Mouse (Mus musculus): ENCODE results near the gene Sorbs1. TPM values are rescaled to one million over a fixed set of nuclear protein-coding genes. Genes with fewer than 3 reads are reported as not detected.

Gene Sorbs1
- polyA plus RNA-seq, 1 experiment from 2014 or later: 46.5 TPM

GRCm38 (mm10) chr19:40440951-40441350, 72.6 kb downstream of the Sorbs1 start:
- ATAC-seq (replicated peaks; ENCODE audit: low FRiP score, low read depth): no peak
- WGBS: 76% methylated on average over 4 of the region's 4 CpGs
- no peak for DNase-seq (ENCODE audit: low spot score)

GRCm38 (mm10) chr19:40438907-40439306, 74.7 kb downstream of the Sorbs1 start:
- Histone ChIP-seq H3K27me3 (ENCODE audit: insufficient read depth, low read length) (no peaks in the 10 kb centered on the region), H3K36me3 (ENCODE audit: insufficient read depth, low read length) (no peaks in the 10 kb centered on the region), H3K9me3 (replicated peaks; ENCODE audit: low read length) (no peaks in the 10 kb centered on the region), H3K4me1 (replicated peaks; ENCODE audit: insufficient read depth, low read length) (peaks cover 7% of the 10 kb centered on the region; the same call in 1 of the 2 replicates), H3K27ac (no peak overlapping the region), H3K9ac (ENCODE audit: low read depth, low read length) (no peak overlapping the region), H3K4me3 (replicated peaks; ENCODE audit: low read depth, low read length) (no peak overlapping the region), H3K4me2 (ENCODE audit: low read length) (no peak overlapping the region)
- WGBS: 92% methylated on average over 10 of the region's 10 CpGs
- TF ChIP-seq CTCF (IDR thresholded peaks at IDR 0.05; ENCODE audit: low read depth): no peak
- ATAC-seq (replicated peaks; ENCODE audit: low FRiP score, low read depth) (no peak), DNase-seq (ENCODE audit: low spot score) (no peak)

More at GRCm38 (mm10) chr19:40440951-40441350, 72.6 kb downstream of the Sorbs1 start:
- Histone ChIP-seq H3K36me3 (ENCODE audit: insufficient read depth, low read length) (no peaks in the 10 kb centered on the region), H3K9ac (ENCODE audit: low read depth, low read length) (no peak overlapping the region), H3K4me1 (replicated peaks; ENCODE audit: insufficient read depth, low read length) (peaks cover 7% of the 10 kb centered on the region; the same call in 1 of the 2 replicates), H3K9me3 (replicated peaks; ENCODE audit: low read length) (no peaks in the 10 kb centered on the region), H3K4me2 (ENCODE audit: low read length) (no peak overlapping the region), H3K27ac (no peak overlapping the region), H3K4me3 (replicated peaks; ENCODE audit: low read depth, low read length) (no peak overlapping the region), H3K27me3 (ENCODE audit: insufficient read depth, low read length) (no peaks in the 10 kb centered on the region)
- TF ChIP-seq CTCF (IDR thresholded peaks at IDR 0.05; ENCODE audit: low read depth): no peak

- Histone ChIP-seq H3K36me3 (ENCODE audit: insufficient read depth, low read length) (no peaks in the 10 kb centered on the region), H3K9me3 (replicated peaks; ENCODE audit: low read length) (no peaks in the 10 kb centered on the region), H3K9ac (ENCODE audit: low read depth, low read length) (no peak overlapping the region), H3K27me3 (ENCODE audit: insufficient read depth, low read length) (no peaks in the 10 kb centered on the region), H3K4me2 (ENCODE audit: low read length) (peak overlapping the region; percentile 11; the same call in 1 of the 2 replicates), H3K4me3 (replicated peaks; ENCODE audit: low read depth, low read length) (no peak overlapping the region), H3K27ac (peak overlapping the region; percentile 79), H3K4me1 (replicated peaks; ENCODE audit: insufficient read depth, low read length) (peaks cover 7% of the 10 kb centered on the region; the same call in 1 of the 2 replicates)
- peak; percentile 75 for DNase-seq (ENCODE audit: low spot score)
- WGBS: 41% methylated on average over 9 of the region's 9 CpGs
- no peak for TF ChIP-seq CTCF (IDR thresholded peaks at IDR 0.05; ENCODE audit: low read depth)
- ATAC-seq (replicated peaks; ENCODE audit: low FRiP score, low read depth): peak; percentile 58
These were observed 75.9 kb downstream of the Sorbs1 start for GRCm38 (mm10) chr19:40437651-40438068.

- Histone ChIP-seq H3K27ac (peak overlapping the region; percentile 79), H3K9ac (ENCODE audit: low read depth, low read length) (no peak overlapping the region), H3K36me3 (ENCODE audit: insufficient read depth, low read length) (no peaks in the 10 kb centered on the region), H3K4me3 (replicated peaks; ENCODE audit: low read depth, low read length) (no peak overlapping the region), H3K9me3 (replicated peaks; ENCODE audit: low read length) (no peaks in the 10 kb centered on the region), H3K27me3 (ENCODE audit: insufficient read depth, low read length) (no peaks in the 10 kb centered on the region), H3K4me1 (replicated peaks; ENCODE audit: insufficient read depth, low read length) (peaks cover 12% of the 10 kb centered on the region; the same call in 1 of the 2 replicates), H3K4me2 (ENCODE audit: low read length) (no peak overlapping the region)
- 36% methylated on average over 12 of the region's 12 CpGs for WGBS
- no peak for TF ChIP-seq CTCF (IDR thresholded peaks at IDR 0.05; ENCODE audit: low read depth)
- ATAC-seq (replicated peaks; ENCODE audit: low FRiP score, low read depth) (peak; percentile 40; the same call in 1 of the 2 replicates), DNase-seq (ENCODE audit: low spot score) (peak; percentile 70)
These were observed 76.9 kb downstream of the Sorbs1 start for GRCm38 (mm10) chr19:40436465-40437200.

- no peak overlapping the region for H3K4me2 ChIP-seq (ENCODE audit: low read length)
- H3K9me3 ChIP-seq (replicated peaks; ENCODE audit: low read length): no peaks in the 10 kb centered on the region
- TF ChIP-seq CTCF (IDR thresholded peaks at IDR 0.05; ENCODE audit: low read depth): no peak
- no peak overlapping the region for H3K9ac ChIP-seq (ENCODE audit: low read depth, low read length)
- 93% methylated on average over 2 of the region's 2 CpGs for WGBS
- no peak overlapping the region for H3K4me3 ChIP-seq (replicated peaks; ENCODE audit: low read depth, low read length)
- DNase-seq (ENCODE audit: low spot score) (no peak), ATAC-seq (replicated peaks; ENCODE audit: low FRiP score, low read depth) (no peak)
- H3K4me1 ChIP-seq (replicated peaks; ENCODE audit: insufficient read depth, low read length): peaks cover 12% of the 10 kb centered on the region; the same call in 1 of the 2 replicates
- no peak overlapping the region; the same call in 1 of the 2 replicates for H3K27ac ChIP-seq
- no peaks in the 10 kb centered on the region for H3K27me3 ChIP-seq (ENCODE audit: insufficient read depth, low read length)
- no peaks in the 10 kb centered on the region for H3K36me3 ChIP-seq (ENCODE audit: insufficient read depth, low read length)
These were observed 77.8 kb downstream of the Sorbs1 start for GRCm38 (mm10) chr19:40435797-40436196.

GRCm38 (mm10) chr19:40435045-40435444, 78.5 kb downstream of the Sorbs1 start:
- 90% methylated on average over 7 of the region's 7 CpGs for WGBS
- ATAC-seq (replicated peaks; ENCODE audit: low FRiP score, low read depth) (no peak), DNase-seq (ENCODE audit: low spot score) (no peak)
- Histone ChIP-seq H3K9ac (ENCODE audit: low read depth, low read length) (no peak overlapping the region), H3K36me3 (ENCODE audit: insufficient read depth, low read length) (no peaks in the 10 kb centered on the region), H3K4me2 (ENCODE audit: low read length) (no peak overlapping the region), H3K27me3 (ENCODE audit: insufficient read depth, low read length) (no peaks in the 10 kb centered on the region), H3K4me3 (replicated peaks; ENCODE audit: low read depth, low read length) (no peak overlapping the region), H3K27ac (no peak overlapping the region), H3K4me1 (replicated peaks; ENCODE audit: insufficient read depth, low read length) (peaks cover 12% of the 10 kb centered on the region; the same call in 1 of the 2 replicates), H3K9me3 (replicated peaks; ENCODE audit: low read length) (no peaks in the 10 kb centered on the region)
- no peak for TF ChIP-seq CTCF (IDR thresholded peaks at IDR 0.05; ENCODE audit: low read depth)
